Mouse (Mus musculus) embryonic fibroblast, embryonic 13.5 days (primary cell): ENCODE measurements at regions not wholly inside any gene's neighbourhood (a gene's known extent, or its start where the extent isn't known, plus 50 kb on each side); places are given as distances from the start of the nearest gene placed in this dataset.

Source experiments
- CTCF ChIP-seq: IDR thresholded peaks from 2 replicates; pipeline ENCODE4 v1.5.1; 2011; ENCODE audit warnings: mild to moderate bottlenecking, control low read depth, low read length, moderate library complexity, borderline replicate concordance; ENCODE audit not compliant: insufficient read depth
- POLR2A ChIP-seq: IDR thresholded peaks from 2 replicates; pipeline ENCODE4 v1.6.1; 2011; ENCODE audit warnings: low read depth, mild to moderate bottlenecking, control low read depth, low read length, moderate library complexity

GRCm38 (mm10) chr4:137148756-137149155 is 100.2 kb upstream of the Zbtb40 start:
- TF ChIP-seq CTCF (no peak), POLR2A (no peak)
